11 mouse cellular contexts compared by ENCODE assay signal in the genomic region with DNA sequence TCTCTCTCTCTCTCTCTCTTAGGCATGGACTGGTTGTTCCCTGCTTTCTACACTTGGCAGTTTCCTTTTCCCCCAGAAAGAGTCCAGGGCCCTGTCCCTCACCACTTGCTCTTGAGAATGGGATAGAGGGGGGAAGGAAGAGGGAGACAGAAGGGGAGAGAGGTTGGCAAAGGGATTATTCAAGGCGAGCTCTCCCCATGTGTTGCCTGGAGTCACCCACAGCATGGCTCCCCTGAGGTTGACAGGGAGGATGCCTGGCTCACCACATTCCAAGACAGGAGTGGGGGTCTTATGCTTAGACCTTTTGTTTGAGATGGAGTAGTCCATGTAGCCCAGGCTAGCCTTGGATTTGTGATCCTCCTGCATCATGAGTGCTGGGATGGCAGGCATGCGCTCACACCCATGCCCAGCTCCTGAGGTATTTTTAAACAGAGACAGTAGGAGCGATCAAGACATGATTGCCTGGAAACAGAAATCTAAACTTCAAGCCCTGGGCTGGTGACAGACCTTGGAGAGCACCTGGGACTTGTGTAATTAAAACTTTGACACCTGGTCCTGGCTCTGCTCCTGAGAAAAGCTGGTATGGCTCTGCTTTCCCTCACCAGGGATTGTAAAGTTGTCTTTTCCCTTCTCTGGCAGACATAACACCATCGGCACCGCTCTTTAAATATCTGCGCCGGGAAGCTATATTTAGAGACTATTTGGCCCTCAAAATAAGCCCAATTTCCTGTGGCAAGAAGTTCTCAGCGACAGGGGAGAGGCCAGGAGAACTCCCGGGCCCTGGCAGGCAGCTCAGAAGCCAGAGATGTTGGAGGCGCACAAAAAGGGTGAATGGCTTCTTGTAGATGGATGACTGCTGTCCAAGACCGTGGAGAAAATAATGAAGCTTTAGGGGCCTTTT. TPM values are rescaled to one million over a fixed set of nuclear protein-coding genes. Genes with fewer than 3 reads are reported as not detected.
DNase-seq lines count a peak whose midpoint lies in the region; ATAC-seq and TF ChIP-seq lines count a peak whose summit lies in the region.
"Had no signal": no experiment of that assay in that cellular context is flagged by ENCODE, and none has a peak within 500 bp of the region (broad histone marks: within the 10 kb centered on the region; RNA-seq: fewer than 3 reads in every experiment).

No protein-coding gene starts in this region.

- H3K27ac ChIP-seq in limb, embryonic 11.5 days (replicated peaks; ENCODE audit: low read depth, low read length) = 0 out of 2 replicates have a peak overlapping the region, but pooled peaks have one; percentile 21
- H3K27ac ChIP-seq in limb, embryonic 10.5 days = no peak overlapping the region
- H3K27ac ChIP-seq: liver, embryonic 12.5 days had no signal

- H3K9ac ChIP-seq in limb, embryonic 11.5 days (ENCODE audit: low read length) = no peak overlapping the region
- H3K9ac ChIP-seq: liver, embryonic 12.5 days had no signal

- H3K4me2 ChIP-seq in limb, embryonic 11.5 days (ENCODE audit: low read depth, severe bottlenecking) = no peak overlapping the region
- H3K4me2 ChIP-seq in myocyte (ENCODE audit: low read depth) = peak overlapping the region; percentile 8
- H3K4me2 ChIP-seq: liver, embryonic 12.5 days had no signal

- 55% methylated on average over 11 of the region's 11 CpGs for WGBS in limb, embryonic 11.5 days
- WGBS in limb, embryonic 10.5 days = 66% methylated on average over 11 of the region's 11 CpGs

- H3K9me3 ChIP-seq in limb, embryonic 11.5 days (ENCODE audit: control insufficient read depth, low read length) = no peaks in the 10 kb centered on the region
- no peaks in the 10 kb centered on the region for H3K9me3 ChIP-seq in limb, embryonic 10.5 days (replicated peaks)
- H3K9me3 ChIP-seq: liver, embryonic 12.5 days had no signal

- TF ChIP-seq POLR2A in myocyte (IDR thresholded peaks at IDR 0.05; ENCODE audit: insufficient read length, low read depth) = no peak

- H3K27me3 ChIP-seq in limb, embryonic 11.5 days (ENCODE audit: control insufficient read depth, insufficient read depth, low read length) = no peaks in the 10 kb centered on the region
- H3K27me3 ChIP-seq in limb, embryonic 10.5 days (ENCODE audit: low read depth, poor library complexity, severe bottlenecking) = no peaks in the 10 kb centered on the region
- no peaks in the 10 kb centered on the region for H3K27me3 ChIP-seq in myocyte (ENCODE audit: control insufficient read depth, insufficient read depth, insufficient read length)
- H3K27me3 ChIP-seq: liver, embryonic 12.5 days; Patski had no signal

- no peaks in the 10 kb centered on the region for H3K4me1 ChIP-seq in limb, embryonic 11.5 days (ENCODE audit: control insufficient read depth, insufficient read depth, low read length)
- H3K4me1 ChIP-seq in limb, embryonic 10.5 days = peaks cover 9% of the 10 kb centered on the region; the same call in 1 of the 2 replicates
- H3K4me1 ChIP-seq: liver, embryonic 12.5 days had no signal

- no peak for ATAC-seq in limb, embryonic 11.5 days (ENCODE audit: insufficient number of reproducible peaks, low FRiP score, low TSS enrichment, low read depth)
- ATAC-seq: liver, embryonic 12.5 days; Patski had no signal

- no peak for DNase-seq in limb, embryonic 11.5 days (ENCODE audit: low spot score)
- no peak for DNase-seq in limb, embryonic 10.5 days (ENCODE audit: low spot score)
- DNase-seq in heart, adult 11 months = peak; percentile 95
- peak; percentile 39 to 46 for DNase-seq in heart, postnatal 14 days
- DNase-seq in adrenal gland, postnatal 4 days (ENCODE audit: low spot score in 2 of 2) = no peak
- DNase-seq in layer of hippocampus, postnatal 25 days (ENCODE audit: extremely low spot score in 1 of 2, low spot score in 1 of 2) = no peak
- DNase-seq: cerebellum, adult 11-12 months had no signal

- no peak overlapping the region for H3ac ChIP-seq in myocyte (ENCODE audit: control insufficient read depth, insufficient read length)

- intact Hi-C loops in heart, postnatal 14 days (cut with DNase I) = no loop called here

- H3K36me3 ChIP-seq in limb, embryonic 11.5 days (ENCODE audit: control insufficient read depth, insufficient read depth, low read length) = no peaks in the 10 kb centered on the region
- H3K36me3 ChIP-seq in limb, embryonic 10.5 days = no peaks in the 10 kb centered on the region
- H3K36me3 ChIP-seq in myocyte (ENCODE audit: control insufficient read depth, insufficient read depth) = peaks cover 10% of the 10 kb centered on the region
- H3K36me3 ChIP-seq: liver, embryonic 12.5 days had no signal

- H3K4me3 ChIP-seq in limb, embryonic 11.5 days (ENCODE audit: low read depth, low read length) = no peak overlapping the region
- no peak overlapping the region for H3K4me3 ChIP-seq in limb, embryonic 10.5 days
- no peak overlapping the region for H3K4me3 ChIP-seq in myocyte
- H3K4me3 ChIP-seq: liver, embryonic 12.5 days had no signal

- peaks cover 7% of the 10 kb centered on the region for H3K79me2 ChIP-seq in myocyte (ENCODE audit: control insufficient read depth, insufficient read depth)

TF ChIP-seq in myocyte, 11 proteins besides CTCF, POLR2A, EP300 and RAD21:
- TF ChIP-seq CEBPB (IDR thresholded peaks at IDR 0.05; ENCODE audit: insufficient read depth, poor library complexity, severe bottlenecking) (no peak), MYOD1 (IDR thresholded peaks at IDR 0.05; ENCODE audit: control insufficient read depth in 1 of 3, insufficient read length in 2 of 3, low read depth in 2 of 3) (no peak), E2F4 (IDR thresholded peaks at IDR 0.05; ENCODE audit: insufficient read depth) (no peak), POLR2AphosphoS2 (IDR thresholded peaks at IDR 0.05; ENCODE audit: insufficient read length, low read depth) (no peak), MAX (IDR thresholded peaks at IDR 0.05; ENCODE audit: low read depth) (no peak), TCF3 (IDR thresholded peaks at IDR 0.05; ENCODE audit: insufficient read length, low read depth) (no peak), USF1 (IDR thresholded peaks at IDR 0.05; ENCODE audit: low read depth) (no peak), MYOG (IDR thresholded peaks at IDR 0.05; ENCODE audit: control insufficient read depth in 1 of 3, insufficient read depth in 1 of 3, insufficient read length in 2 of 3, low read depth in 2 of 3) (no peak)

RNA-seq across cellular contexts. Expression of a gene that starts 20.0 kb away (rescaled TPM):
- polyA plus RNA-seq in limb, embryonic 11.5 days (2014; fragmentation: Nextera tagmentation; extraction: Ambion mirVana) = 35.2 and 39.4 TPM in 2 replicates
- polyA plus RNA-seq in limb, embryonic 10.5 days (2016; fragmentation: Nextera tagmentation; extraction: Ambion mirVana) = 46.1 and 49.1 TPM in 2 replicates
- 10 to 100 TPM; 45.6 to 45.9 TPM for total RNA-seq in heart, postnatal 14 days (2021)
- 65.2 TPM for polyA plus RNA-seq in myocyte (2012; fragmentation: generic; extraction: Trizol)
- total RNA-seq in adrenal gland, postnatal 4 days (2021) = 10 to 100 TPM; 44.4 TPM
- 10 to 100 TPM; 37.9 to 39.2 TPM for total RNA-seq in layer of hippocampus, postnatal 25 days (2021)

RNA-seq across cellular contexts. Expression of a gene that starts 38.5 kb away (rescaled TPM):
- polyA plus RNA-seq in limb, embryonic 11.5 days (2014; fragmentation: Nextera tagmentation; extraction: Ambion mirVana) = not detected in 2 replicates
- polyA plus RNA-seq in limb, embryonic 10.5 days (2016; fragmentation: Nextera tagmentation; extraction: Ambion mirVana) = not detected in 2 replicates
- total RNA-seq in heart, postnatal 14 days (2021) = not detected
- polyA plus RNA-seq in myocyte (2012; fragmentation: generic; extraction: Trizol) = not detected
- not detected for total RNA-seq in adrenal gland, postnatal 4 days (2021)
- not detected for total RNA-seq in layer of hippocampus, postnatal 25 days (2021)
- polyA plus RNA-seq: gonadal fat pad, adult 2 months; liver, embryonic 12.5 days; Patski had no signal

RNA-seq across cellular contexts. Expression of a gene that starts 47.9 kb away (rescaled TPM):
- polyA plus RNA-seq in limb, embryonic 11.5 days (2014; fragmentation: Nextera tagmentation; extraction: Ambion mirVana) = 0.37 and 1.3 TPM in 2 replicates
- 0.54 TPM in 1 of 2 replicates, not detected in the other for polyA plus RNA-seq in limb, embryonic 10.5 days (2016; fragmentation: Nextera tagmentation; extraction: Ambion mirVana)
- 1 to 10 TPM; 1.6 to 2.2 TPM for total RNA-seq in heart, postnatal 14 days (2021)
- not detected for polyA plus RNA-seq in myocyte (2012; fragmentation: generic; extraction: Trizol)
- total RNA-seq in adrenal gland, postnatal 4 days (2021) = 1 to 10 TPM; 2.4 to 3.0 TPM
- under 1 TPM in 1 of 2 experiments, not detected in 1; 0.54 TPM for total RNA-seq in layer of hippocampus, postnatal 25 days (2021)
- polyA plus RNA-seq: Patski had no signal

Comparison
In these comparisons a context has a peak if more than half of its experiments do, and no peak if none do; other contexts are left out.
1. DNase-seq: peak in heart, adult 11 months (single experiment) and heart, postnatal 14 days (2 of 2); none in limb, embryonic 11.5 days (single experiment), limb, embryonic 10.5 days (single experiment), adrenal gland, postnatal 4 days (0 of 2) and layer of hippocampus, postnatal 25 days (0 of 2).